Mouse (Mus musculus) myocyte (in vitro differentiated cells): ENCODE results near the gene Slc5a10. TPM values are rescaled to one million over a fixed set of nuclear protein-coding genes. Genes with fewer than 3 reads are reported as not detected.

ENCODE experiments used
- H3K27me3 ChIP-seq: one replicate; pipeline ENCODE4 v1.6.1; 2011; ENCODE audit not compliant: control insufficient read depth, insufficient read depth, insufficient read length
- H3K36me3 ChIP-seq: one replicate; pipeline ENCODE4 v1.6.1; 2011; ENCODE audit not compliant: control insufficient read depth, insufficient read depth
- H3K4me2 ChIP-seq: one replicate; pipeline ENCODE4 v1.6.1; 2011; ENCODE audit warnings: low read depth, control low read depth
- H3K4me3 ChIP-seq: one replicate; pipeline ENCODE4 v1.5.1; 2011; ENCODE audit warnings: mild to moderate bottlenecking, control low read depth, moderate library complexity
- H3K79me2 ChIP-seq: one replicate; pipeline ENCODE4 v1.6.1; 2011; ENCODE audit not compliant: control insufficient read depth, insufficient read depth
- H3ac ChIP-seq: one replicate; pipeline ENCODE4 v1.6.1; 2011; ENCODE audit not compliant: control insufficient read depth, insufficient read length
- CEBPB ChIP-seq: IDR thresholded peaks from 2 replicates; pipeline ENCODE4 v1.6.1; 2011; ENCODE audit warnings: mild to moderate bottlenecking, moderate library complexity; ENCODE audit not compliant: poor library complexity, insufficient read depth, severe bottlenecking
- E2F4 ChIP-seq: IDR thresholded peaks from one replicate; pipeline ENCODE4 v1.6.1; 2011; ENCODE audit warnings: mild to moderate bottlenecking, control low read depth, moderate library complexity; ENCODE audit not compliant: insufficient read depth
- MAX ChIP-seq: IDR thresholded peaks from one replicate; pipeline ENCODE4 v1.6.1; 2011; ENCODE audit warnings: low read depth, mild to moderate bottlenecking, control low read depth
- MYOD1 ChIP-seq, 3 experiments: IDR thresholded peaks; one replicate each; pipeline ENCODE4 v1.6.1; 2011; ENCODE audit warnings: control low read depth in 2 of 3, low read depth in 2 of 3, mild to moderate bottlenecking in 2 of 3, moderate library complexity in 1 of 3; ENCODE audit not compliant: insufficient read length in 2 of 3, control insufficient read depth in 1 of 3
- MYOG ChIP-seq, 3 experiments: IDR thresholded peaks; one replicate each; pipeline ENCODE4 v1.6.1; 2011; ENCODE audit warnings: control low read depth in 2 of 3, low read depth in 2 of 3, mild to moderate bottlenecking in 2 of 3; ENCODE audit not compliant: insufficient read length in 2 of 3, control insufficient read depth in 1 of 3, insufficient read depth in 1 of 3
- POLR2A ChIP-seq: IDR thresholded peaks from one replicate; pipeline ENCODE4 v1.6.1; 2011; ENCODE audit warnings: low read depth, mild to moderate bottlenecking, control low read depth, moderate library complexity; ENCODE audit not compliant: insufficient read length
- POLR2AphosphoS2 ChIP-seq: IDR thresholded peaks from one replicate; pipeline ENCODE4 v1.6.1; 2011; ENCODE audit warnings: low read depth, control low read depth; ENCODE audit not compliant: insufficient read length
- REST ChIP-seq: IDR thresholded peaks from one replicate; pipeline ENCODE4 v1.6.1; 2011; ENCODE audit warnings: mild to moderate bottlenecking, control low read depth, moderate library complexity; ENCODE audit not compliant: insufficient read depth, insufficient read length
- SRF ChIP-seq: IDR thresholded peaks from one replicate; pipeline ENCODE4 v1.6.1; 2011; ENCODE audit warnings: low read depth; ENCODE audit not compliant: control insufficient read depth, insufficient read length
- TCF12 ChIP-seq: IDR thresholded peaks from one replicate; pipeline ENCODE4 v1.6.1; 2011; ENCODE audit warnings: mild to moderate bottlenecking, control low read depth; ENCODE audit not compliant: poor library complexity, insufficient read depth, severe bottlenecking
- TCF3 ChIP-seq: IDR thresholded peaks from one replicate; pipeline ENCODE4 v1.6.1; 2011; ENCODE audit warnings: low read depth, control low read depth; ENCODE audit not compliant: insufficient read length
- USF1 ChIP-seq: IDR thresholded peaks from one replicate; pipeline ENCODE4 v1.6.1; 2011; ENCODE audit warnings: low read depth, mild to moderate bottlenecking, control low read depth, moderate library complexity
- polyA plus RNA-seq: library from polyadenylated mRNA; unstranded; fragments of >200 nt; fragmentation: generic; extraction: Trizol; gene quantifications from one replicate; pipeline ENCODE4 v1.2.1, GENCODE M21; 2012; ENCODE audit warnings: missing spikeins

The Slc5a10 gene
- polyA plus RNA-seq, 1 experiment, result 0.05 TPM

DNA sequence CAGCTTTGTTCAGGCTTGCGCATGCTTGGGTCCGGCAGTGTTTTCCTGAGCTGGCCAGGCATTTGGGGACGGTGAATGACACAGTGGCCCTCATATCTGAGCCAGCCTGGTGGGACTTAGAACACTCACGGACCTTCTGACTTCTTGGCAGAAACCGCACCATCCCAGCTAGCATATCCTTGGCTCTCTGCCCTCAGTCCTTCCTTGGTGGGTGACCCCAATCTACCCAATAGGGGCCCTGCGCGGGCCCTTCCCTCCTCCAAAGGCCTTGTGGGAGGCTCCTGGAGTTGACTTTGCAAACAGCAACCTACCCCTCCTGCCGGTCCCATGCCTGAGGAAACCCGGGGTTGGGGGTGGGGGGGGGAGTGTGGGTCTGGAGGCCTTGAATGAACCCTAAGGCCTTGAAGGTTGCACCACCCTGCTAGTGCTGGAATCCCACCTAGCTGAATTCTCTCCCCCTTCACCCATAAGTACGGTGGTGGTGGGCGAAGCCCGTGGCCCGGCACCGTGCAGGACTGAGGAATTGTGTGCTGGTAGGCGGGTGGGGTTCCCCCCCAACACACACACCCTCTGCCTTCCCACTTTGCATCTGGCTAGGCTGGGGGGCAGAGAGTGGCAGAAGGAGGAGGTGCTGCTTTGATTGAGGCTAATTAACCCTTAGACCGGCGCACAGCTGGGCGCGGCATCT is 46.3 kb downstream of the Slc5a10 start:
- H3K4me3 ChIP-seq, result no peak overlapping the region
- no peak overlapping the region for H3ac ChIP-seq
- H3K4me2 ChIP-seq, result no peak overlapping the region
- H3K36me3 ChIP-seq, result no peaks in the 10 kb centered on the region
- H3K79me2 ChIP-seq, result no peaks in the 10 kb centered on the region
- H3K27me3 ChIP-seq, result peaks cover 13% of the 10 kb centered on the region
- TF ChIP-seq MYOD1 (IDR thresholded peaks at IDR 0.05; ENCODE audit: control insufficient read depth in 1 of 3, insufficient read length in 2 of 3, low read depth in 2 of 3) (no peak), REST (no peak), CEBPB (no peak), TCF12 (no peak), TCF3 (no peak), USF1 (no peak), POLR2AphosphoS2 (no peak), E2F4 (no peak), POLR2A (no peak), MAX (no peak), MYOG (IDR thresholded peaks at IDR 0.05; ENCODE audit: control insufficient read depth in 1 of 3, insufficient read depth in 1 of 3, insufficient read length in 2 of 3, low read depth in 2 of 3) (no peak), SRF (no peak)

GRCm38 (mm10) chr11:61673686-61674085 is 46.9 kb downstream of the Slc5a10 start:
- TF ChIP-seq MYOD1 (IDR thresholded peaks at IDR 0.05; ENCODE audit: control insufficient read depth in 1 of 3, insufficient read length in 2 of 3, low read depth in 2 of 3), result no peak
- no peak for TF ChIP-seq SRF
- no peak for TF ChIP-seq CEBPB
- TF ChIP-seq REST, result no peak
- TF ChIP-seq E2F4, result no peak
- no peak for TF ChIP-seq TCF12
- TF ChIP-seq USF1, result no peak
- no peak for TF ChIP-seq POLR2AphosphoS2
- TF ChIP-seq MAX, result no peak
- no peak for TF ChIP-seq TCF3
- TF ChIP-seq MYOG (IDR thresholded peaks at IDR 0.05; ENCODE audit: control insufficient read depth in 1 of 3, insufficient read depth in 1 of 3, insufficient read length in 2 of 3, low read depth in 2 of 3), result no peak
- TF ChIP-seq POLR2A, result no peak
- Histone ChIP-seq H3K4me2 (no peak overlapping the region), H3K27me3 (peaks cover 10% of the 10 kb centered on the region), H3K36me3 (no peaks in the 10 kb centered on the region), H3ac (no peak overlapping the region), H3K79me2 (no peaks in the 10 kb centered on the region), H3K4me3 (no peak overlapping the region)

- Histone ChIP-seq H3K79me2 (no peaks in the 10 kb centered on the region), H3K4me3 (no peak overlapping the region), H3K36me3 (no peaks in the 10 kb centered on the region), H3K27me3 (peaks cover 5% of the 10 kb centered on the region), H3ac (no peak overlapping the region), H3K4me2 (no peak overlapping the region)
- TF ChIP-seq SRF (no peak), REST (no peak), USF1 (no peak), CEBPB (no peak), POLR2AphosphoS2 (no peak), TCF12 (no peak)
Observed at GRCm38 (mm10) chr11:61671781-61672383, 48.7 kb downstream of the Slc5a10 start.

DNA sequence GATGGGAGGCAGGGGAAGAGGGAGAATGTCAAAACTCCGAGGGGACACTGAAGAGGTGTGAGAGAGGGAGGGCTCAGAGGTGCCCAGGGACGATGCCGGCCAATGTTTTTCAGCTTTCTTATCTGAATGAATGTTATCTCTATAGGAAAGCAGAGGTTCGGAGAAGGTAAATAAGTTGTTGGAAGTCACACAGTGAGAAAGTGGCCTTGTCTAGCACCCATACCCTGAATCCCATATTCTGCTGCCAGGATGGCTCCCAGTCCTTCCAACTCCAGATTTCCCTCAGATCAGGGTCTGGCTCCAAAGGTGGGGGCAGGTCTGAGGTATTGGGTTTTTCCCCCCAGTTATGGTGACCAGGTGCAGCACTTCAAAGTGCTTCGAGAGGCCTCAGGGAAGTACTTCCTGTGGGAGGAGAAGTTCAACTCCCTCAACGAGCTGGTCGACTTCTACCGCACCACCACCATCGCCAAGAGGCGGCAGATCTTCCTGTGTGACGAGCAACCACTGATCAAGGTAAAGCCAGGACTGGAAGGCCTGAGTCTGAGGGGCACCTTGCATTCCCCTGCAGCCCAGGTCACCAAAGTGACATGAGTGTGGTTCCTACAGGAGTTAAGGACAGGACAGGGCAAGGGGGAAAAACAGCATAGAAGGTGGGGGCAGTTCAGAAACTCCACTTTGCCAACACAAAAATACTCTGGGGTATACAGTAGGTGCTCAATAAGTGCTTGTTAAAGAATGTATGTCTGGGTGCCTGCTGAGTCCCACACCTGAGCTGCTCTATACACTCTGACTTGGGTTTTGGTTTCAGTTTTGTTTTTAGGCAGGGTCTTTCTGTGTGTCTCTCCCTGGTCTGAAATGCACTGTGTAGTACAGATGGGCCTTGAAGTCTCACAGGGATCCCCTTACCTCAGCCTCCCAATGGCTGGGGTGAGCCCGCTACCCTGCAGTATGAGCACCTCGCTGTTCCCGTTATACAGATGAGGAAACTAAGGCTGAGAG is 50.8 kb downstream of the Slc5a10 start:
- TF ChIP-seq TCF3 (no peak), MAX (no peak), MYOG (IDR thresholded peaks at IDR 0.05; ENCODE audit: control insufficient read depth in 1 of 3, insufficient read depth in 1 of 3, insufficient read length in 2 of 3, low read depth in 2 of 3) (no peak), USF1 (no peak), POLR2AphosphoS2 (no peak), REST (no peak), MYOD1 (IDR thresholded peaks at IDR 0.05; ENCODE audit: control insufficient read depth in 1 of 3, insufficient read length in 2 of 3, low read depth in 2 of 3) (no peak), CEBPB (no peak)
- no peaks in the 10 kb centered on the region for H3K79me2 ChIP-seq
- no peak overlapping the region for H3K4me2 ChIP-seq

More for the DNA sequence above, 50.8 kb downstream of the Slc5a10 start:
- no peak overlapping the region for H3K4me3 ChIP-seq
- peaks cover 5% of the 10 kb centered on the region for H3K27me3 ChIP-seq
- H3ac ChIP-seq, result no peak overlapping the region
- H3K36me3 ChIP-seq, result no peaks in the 10 kb centered on the region
